Mouse (Mus musculus): ENCODE results near the gene Ddit4. TPM values are rescaled to one million over a fixed set of nuclear protein-coding genes. Genes with fewer than 3 reads are reported as not detected.

The Ddit4 gene
- total and polyA plus RNA-seq, 2 experiments from 2014 or later: 40.7 to 57.8 TPM

DNA sequence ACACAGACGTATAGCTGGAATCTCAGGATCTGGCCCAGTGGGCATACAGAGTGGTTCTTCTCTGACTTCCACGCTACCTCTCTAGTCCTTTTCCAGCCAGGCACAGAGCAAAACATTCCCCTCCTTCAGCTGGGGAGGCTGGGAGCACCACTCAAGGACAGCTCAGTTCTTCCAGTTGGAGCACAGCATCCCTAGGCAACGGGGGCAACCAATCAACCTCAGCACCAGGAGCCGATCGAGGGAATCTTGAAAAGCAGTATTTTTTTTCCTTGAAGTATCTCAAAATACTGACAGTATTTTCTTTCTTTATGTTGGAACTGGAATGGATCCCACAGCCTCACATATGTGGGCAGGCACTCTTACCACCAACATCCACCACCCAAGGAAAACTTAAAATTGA lies 5.0 kb upstream of the Ddit4 start:
- DNase-seq (peak; percentile 50), ATAC-seq (no peak)
- 44% methylated on average over 5 of the region's 5 CpGs for WGBS
- TF ChIP-seq CTCF (IDR thresholded peaks at IDR 0.05; ENCODE audit: low read depth): no peak
- H3K9ac ChIP-seq: 0 out of 2 replicates have a peak overlapping the region, but pooled peaks have one; percentile 35
- no peaks in the 10 kb centered on the region for H3K36me3 ChIP-seq (ENCODE audit: insufficient read depth)
- peaks cover 23% of the 10 kb centered on the region for H3K4me1 ChIP-seq (ENCODE audit: insufficient read depth)
- no peak overlapping the region for H3K4me3 ChIP-seq (ENCODE audit: low read depth, low read length)
- no peak overlapping the region for H3K4me2 ChIP-seq (ENCODE audit: low read depth)
- H3K27me3 ChIP-seq (ENCODE audit: insufficient read depth, low read length): no peaks in the 10 kb centered on the region
- H3K9me3 ChIP-seq (ENCODE audit: low read length): no peaks in the 10 kb centered on the region
- peak overlapping the region; percentile 73 for H3K27ac ChIP-seq (ENCODE audit: low read depth, low read length)

DNA sequence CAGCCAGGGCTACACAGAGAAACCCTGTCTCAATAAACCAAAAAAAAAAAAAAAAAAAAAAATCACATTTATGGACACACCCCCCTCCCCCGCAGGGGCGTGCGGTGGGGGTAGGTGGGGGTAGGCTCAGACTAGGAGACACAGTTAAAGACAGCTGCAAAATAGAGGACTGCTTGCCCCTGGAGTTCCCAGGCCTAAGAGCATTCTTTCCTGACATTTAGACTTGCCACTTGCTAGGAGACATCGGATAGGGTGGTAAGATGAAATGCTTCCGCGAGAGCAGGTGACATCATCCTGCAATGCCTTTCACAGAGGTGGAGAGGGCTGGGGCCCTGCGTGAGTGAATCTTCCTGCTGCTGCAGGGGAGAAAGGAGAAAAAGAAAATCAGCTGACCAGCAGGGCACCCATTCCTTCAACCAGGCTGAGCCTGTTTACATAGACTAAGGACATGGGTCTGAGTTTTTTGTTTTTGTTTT lies 2.0 kb upstream of the Ddit4 start:
- peaks cover 34% of the 10 kb centered on the region for H3K4me1 ChIP-seq (ENCODE audit: insufficient read depth)
- no peak for TF ChIP-seq CTCF (IDR thresholded peaks at IDR 0.05; ENCODE audit: low read depth)
- ATAC-seq (no peak), DNase-seq (no peak)
- H3K9me3 ChIP-seq (ENCODE audit: low read length): no peaks in the 10 kb centered on the region
- H3K4me3 ChIP-seq (ENCODE audit: low read depth, low read length): no peak overlapping the region
- H3K27ac ChIP-seq (ENCODE audit: low read depth, low read length): peak overlapping the region; percentile 40; the same call in 1 of the 2 replicates
- peaks cover 3% of the 10 kb centered on the region; the same call in 1 of the 2 replicates for H3K36me3 ChIP-seq (ENCODE audit: insufficient read depth)
- no peak overlapping the region for H3K4me2 ChIP-seq (ENCODE audit: low read depth)
- H3K9ac ChIP-seq: no peak overlapping the region
- no peaks in the 10 kb centered on the region for H3K27me3 ChIP-seq (ENCODE audit: insufficient read depth, low read length)
- 31% methylated on average over 7 of the region's 7 CpGs for WGBS

DNA sequence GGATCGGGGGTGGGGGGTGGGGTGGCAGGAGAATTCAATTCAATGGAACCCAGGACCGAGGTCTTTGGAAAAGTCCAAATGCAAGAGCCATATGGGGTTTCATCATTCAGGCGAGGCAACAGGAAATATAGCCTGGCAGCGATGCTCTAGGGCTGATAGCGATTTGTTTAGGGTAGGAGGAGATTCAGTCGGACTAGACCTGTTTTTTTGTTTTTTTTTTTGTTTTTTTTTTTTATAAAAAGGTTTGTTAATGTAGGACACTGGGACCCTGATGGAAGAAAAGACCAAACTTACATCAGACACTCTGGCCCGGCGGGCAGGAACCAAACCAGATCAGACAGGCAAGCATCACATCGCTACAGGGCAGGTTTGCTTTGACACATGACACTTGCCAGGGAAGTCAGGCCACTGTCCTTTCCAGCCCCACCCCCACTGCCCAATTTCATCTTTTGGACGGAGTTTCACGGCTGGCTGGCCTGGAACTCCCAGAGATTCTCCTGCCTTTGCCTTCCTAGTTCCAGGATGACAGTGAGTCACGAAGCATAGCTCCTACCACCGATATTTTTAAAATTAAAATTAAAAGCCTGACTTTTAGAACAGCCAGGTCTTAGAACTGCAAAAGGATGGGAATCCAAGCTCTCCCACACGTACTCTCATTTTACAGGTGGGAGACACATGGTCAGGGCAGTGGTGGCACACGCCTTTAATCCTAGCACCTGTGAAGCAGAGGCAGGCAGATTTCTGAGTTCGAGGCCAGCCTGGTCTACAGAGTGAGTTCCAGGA lies 1.3 kb upstream of the Ddit4 start:
- ATAC-seq: no peak
- Histone ChIP-seq H3K4me1 (ENCODE audit: insufficient read depth) (peaks cover 34% of the 10 kb centered on the region), H3K27me3 (ENCODE audit: insufficient read depth, low read length) (no peaks in the 10 kb centered on the region), H3K36me3 (ENCODE audit: insufficient read depth) (peaks cover 3% of the 10 kb centered on the region; the same call in 1 of the 2 replicates), H3K9me3 (ENCODE audit: low read length) (no peaks in the 10 kb centered on the region), H3K4me3 (ENCODE audit: low read depth, low read length) (peak overlapping the region; percentile 75), H3K4me2 (ENCODE audit: low read depth) (peak overlapping the region; percentile 94), H3K27ac (ENCODE audit: low read depth, low read length) (peak overlapping the region; percentile 94), H3K9ac (peak overlapping the region; percentile 96)
- no peak for DNase-seq
- TF ChIP-seq CTCF (IDR thresholded peaks at IDR 0.05; ENCODE audit: low read depth): no peak
- 24% methylated on average over 16 of the region's 16 CpGs for WGBS

DNA sequence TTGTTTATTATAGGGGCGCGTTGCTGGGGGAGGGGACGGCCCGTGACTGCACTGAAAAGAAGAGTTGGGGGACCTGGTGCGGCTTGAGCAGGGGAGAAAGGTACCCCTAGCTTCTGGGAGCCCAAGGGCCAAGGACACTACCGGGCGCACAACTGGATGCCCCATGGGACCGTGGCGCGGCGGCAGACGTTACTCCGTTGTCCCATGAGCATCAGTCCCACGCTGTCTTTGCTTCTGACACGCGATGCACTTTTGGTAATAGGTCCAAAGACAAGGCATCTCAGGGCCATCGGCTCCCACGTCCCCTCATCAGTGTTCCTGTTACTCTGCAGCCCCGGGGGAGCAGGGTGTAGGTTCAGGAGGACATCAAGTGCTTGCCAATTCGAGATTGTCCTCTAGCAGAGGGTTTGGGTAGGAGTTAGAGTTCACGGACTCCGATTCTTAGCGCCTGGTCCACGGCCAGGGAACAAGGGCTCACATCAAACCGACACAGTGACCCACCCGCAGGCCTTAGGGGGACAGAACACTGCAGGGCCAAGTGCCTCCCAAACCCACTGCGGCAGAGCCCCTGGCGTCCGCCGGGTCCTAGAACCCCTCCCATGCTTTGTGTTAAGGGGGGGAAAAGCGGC lies 632 bp upstream of the Ddit4 start:
- Histone ChIP-seq H3K4me2 (ENCODE audit: low read depth) (peak overlapping the region; percentile 94), H3K9ac (peak overlapping the region; percentile 96), H3K27ac (ENCODE audit: low read depth, low read length) (peak overlapping the region; percentile 94), H3K27me3 (ENCODE audit: insufficient read depth, low read length) (no peaks in the 10 kb centered on the region), H3K9me3 (ENCODE audit: low read length) (no peaks in the 10 kb centered on the region), H3K4me3 (ENCODE audit: low read depth, low read length) (peak overlapping the region; percentile 75), H3K36me3 (ENCODE audit: insufficient read depth) (peaks cover 3% of the 10 kb centered on the region; the same call in 1 of the 2 replicates), H3K4me1 (ENCODE audit: insufficient read depth) (peaks cover 29% of the 10 kb centered on the region)
- 0 out of 2 replicates have a peak, but pooled peaks have one; percentile 11 for TF ChIP-seq CTCF (IDR thresholded peaks at IDR 0.05; ENCODE audit: low read depth)
- DNase-seq: peak; percentile 83
- peak; percentile 42 for ATAC-seq
- 1% methylated on average over 31 of the region's 31 CpGs for WGBS

DNA sequence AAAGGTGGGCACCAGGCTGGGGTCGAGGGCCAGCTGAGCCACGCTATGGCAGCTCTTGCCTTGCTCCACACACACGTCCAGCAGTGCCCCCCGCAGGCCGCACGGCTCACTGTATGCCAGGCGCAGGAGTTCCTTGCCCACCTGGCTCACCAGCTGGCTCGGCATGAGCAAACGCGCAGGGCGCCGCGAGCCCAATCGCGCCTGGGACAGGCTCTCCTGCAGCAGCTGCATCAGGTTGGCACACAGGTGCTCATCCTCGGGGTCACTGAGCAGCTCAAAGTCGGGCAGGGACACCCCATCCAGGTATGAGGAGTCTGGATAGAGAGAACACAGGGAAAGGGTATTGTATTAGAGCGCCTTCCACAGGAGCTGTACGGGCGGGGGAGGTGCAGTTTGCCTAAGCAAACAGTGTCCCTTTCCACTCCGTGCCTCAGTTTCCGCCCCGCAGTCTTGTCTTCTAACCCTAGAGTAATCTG lies 880 bp downstream of the Ddit4 start:
- H3K27ac ChIP-seq (ENCODE audit: low read depth, low read length): peak overlapping the region; percentile 90
- H3K4me1 ChIP-seq (ENCODE audit: insufficient read depth): peaks cover 23% of the 10 kb centered on the region
- H3K9ac ChIP-seq: peak overlapping the region; percentile 96
- H3K27me3 ChIP-seq (ENCODE audit: insufficient read depth, low read length): no peaks in the 10 kb centered on the region
- TF ChIP-seq CTCF (IDR thresholded peaks at IDR 0.05; ENCODE audit: low read depth): peak; percentile 79
- peak overlapping the region; percentile 75 for H3K4me3 ChIP-seq (ENCODE audit: low read depth, low read length)
- DNase-seq (peak; percentile 86), ATAC-seq (peak; percentile 30)
- peak overlapping the region; percentile 94 for H3K4me2 ChIP-seq (ENCODE audit: low read depth)
- under 1% methylated on average over 23 of the region's 23 CpGs for WGBS
- H3K36me3 ChIP-seq (ENCODE audit: insufficient read depth): peaks cover 3% of the 10 kb centered on the region; the same call in 1 of the 2 replicates
- H3K9me3 ChIP-seq (ENCODE audit: low read length): no peaks in the 10 kb centered on the region

DNA sequence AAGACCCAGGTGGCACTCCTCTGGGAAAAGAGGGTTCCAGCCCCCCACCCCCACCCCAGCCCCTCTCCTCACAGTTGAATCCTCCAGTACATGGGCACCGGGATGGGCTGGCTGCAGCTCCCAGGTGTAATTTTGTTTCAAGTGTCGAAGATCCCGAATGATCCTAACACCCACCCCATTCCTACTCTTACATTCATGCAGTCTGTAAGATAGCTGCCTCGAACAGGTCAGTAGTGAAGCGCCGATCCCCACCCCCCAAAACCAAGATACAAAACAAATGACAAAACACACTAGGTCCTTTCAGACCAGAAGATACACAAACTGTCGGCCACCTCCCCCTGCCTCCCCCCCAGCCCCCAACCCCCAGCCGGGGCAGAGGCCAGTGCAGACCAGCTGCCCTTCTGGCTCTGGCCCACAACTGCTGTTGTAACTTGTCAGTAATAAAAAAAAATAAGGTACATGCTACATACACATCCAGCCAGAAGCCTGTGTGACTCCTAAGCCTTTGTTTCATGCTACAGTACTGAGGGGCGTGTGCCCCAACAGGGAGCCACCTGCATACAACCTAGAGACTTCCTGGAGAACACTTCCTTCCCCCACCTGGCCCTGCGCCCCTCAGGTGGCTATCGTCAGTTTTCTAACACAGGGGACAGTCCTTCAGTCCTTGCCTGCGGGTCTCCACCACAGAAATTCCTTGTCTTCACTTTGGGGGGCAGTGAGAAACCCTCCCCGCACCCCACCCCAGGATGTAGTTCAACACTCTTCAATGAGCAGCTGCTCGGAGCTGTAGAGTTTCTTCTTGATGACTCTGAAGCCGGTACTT lies 1.6 kb downstream of the Ddit4 start:
- Histone ChIP-seq H3K9me3 (ENCODE audit: low read length) (no peaks in the 10 kb centered on the region), H3K9ac (peak overlapping the region; percentile 96), H3K4me2 (ENCODE audit: low read depth) (peak overlapping the region; percentile 94), H3K27me3 (ENCODE audit: insufficient read depth, low read length) (no peaks in the 10 kb centered on the region), H3K4me3 (ENCODE audit: low read depth, low read length) (peak overlapping the region; percentile 75), H3K4me1 (ENCODE audit: insufficient read depth) (peaks cover 23% of the 10 kb centered on the region), H3K27ac (ENCODE audit: low read depth, low read length) (peak overlapping the region; percentile 90), H3K36me3 (ENCODE audit: insufficient read depth) (peaks cover 3% of the 10 kb centered on the region; the same call in 1 of the 2 replicates)
- DNase-seq: no peak
- no peak for ATAC-seq
- 29% methylated on average over 15 of the region's 15 CpGs for WGBS
- TF ChIP-seq CTCF (IDR thresholded peaks at IDR 0.05; ENCODE audit: low read depth): no peak
